Mouse (Mus musculus) kidney, adult 11 months (tissue): Measurements from ENCODE around the gene 4930522H14Rik.

Experiments used
- DNase-seq: peaks from one replicate; pipeline ENCODE4 v3.0.0; 2022

The 4930522H14Rik gene

DNA sequence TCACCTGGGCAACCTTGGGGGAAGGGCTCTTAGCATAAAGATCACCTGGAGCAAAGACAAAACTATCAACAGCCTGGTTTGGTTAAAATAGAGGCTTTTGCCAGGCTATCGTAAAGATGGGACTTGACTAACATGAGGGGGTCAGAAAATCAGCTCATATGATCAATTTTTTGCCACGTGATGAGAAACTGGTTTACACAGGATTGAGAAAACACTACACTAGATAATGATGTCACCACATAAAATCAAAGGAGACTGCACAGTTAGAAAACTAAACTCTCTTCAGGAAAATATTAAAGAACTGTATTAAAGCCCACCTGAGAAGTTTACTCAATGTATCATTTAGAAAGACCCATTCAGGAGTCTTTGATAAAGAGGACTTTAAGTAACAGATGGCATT is 56.0 kb downstream of the 4930522H14Rik start:
- no peak for DNase-seq

DNA sequence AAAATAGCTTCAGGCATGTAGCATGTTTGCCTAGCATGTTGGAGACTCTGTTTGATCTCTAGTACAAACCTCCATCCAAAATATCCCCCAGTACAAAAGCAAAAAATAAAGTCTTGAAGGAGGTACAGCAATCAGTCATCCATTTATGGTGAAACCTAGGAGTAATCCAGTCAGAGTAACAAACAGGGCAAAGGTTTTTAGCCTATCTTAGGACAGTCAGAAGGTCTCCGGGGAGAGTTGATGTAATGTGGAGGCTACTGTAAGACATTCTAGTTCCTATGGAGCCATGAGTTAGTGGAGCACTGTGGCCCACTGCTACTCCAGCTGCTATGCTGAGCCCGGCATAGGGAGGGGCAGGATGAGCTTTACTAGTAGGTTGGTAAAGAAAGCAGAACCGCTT is 58.5 kb downstream of the 4930522H14Rik start:
- DNase-seq: peak; percentile 6

DNA sequence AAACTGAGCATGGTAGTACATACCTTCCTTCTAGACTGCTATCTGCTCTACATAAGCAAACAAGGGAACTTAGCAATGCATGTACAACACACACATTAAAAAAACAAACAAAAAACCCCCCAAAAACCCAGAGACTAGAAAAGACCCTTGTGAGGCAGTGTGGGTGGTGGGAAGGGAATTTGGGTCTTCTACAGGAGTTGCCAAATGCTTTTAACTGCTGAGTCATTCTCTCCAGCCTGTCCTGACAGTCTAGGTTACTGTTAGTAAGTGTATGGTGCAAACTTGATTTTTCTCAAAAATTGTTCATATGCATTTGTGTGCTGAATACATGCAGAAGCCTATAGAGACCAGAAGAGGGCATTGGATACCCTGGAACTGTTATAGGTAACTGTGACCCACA is 59.5 kb downstream of the 4930522H14Rik start:
- no peak for DNase-seq

DNA sequence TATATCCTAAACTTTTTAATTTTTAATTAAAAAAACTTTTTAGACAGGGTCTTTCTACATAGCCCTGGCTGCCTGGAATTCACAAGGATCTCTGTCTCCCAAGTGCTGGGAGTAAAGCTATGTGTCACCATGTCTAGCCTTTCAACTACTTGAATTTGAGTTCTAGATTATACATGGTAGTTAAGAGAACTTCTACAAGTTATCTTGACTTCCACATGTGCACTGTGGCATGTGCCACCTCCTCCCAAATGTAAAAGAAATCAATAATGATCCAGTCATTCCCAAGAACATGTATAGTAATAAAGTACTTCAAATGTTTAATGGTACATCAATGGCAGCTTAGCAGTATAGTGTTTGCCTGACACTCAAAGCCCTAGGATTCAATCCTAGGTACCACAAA is 63.4 kb downstream of the 4930522H14Rik start:
- no peak for DNase-seq

DNA sequence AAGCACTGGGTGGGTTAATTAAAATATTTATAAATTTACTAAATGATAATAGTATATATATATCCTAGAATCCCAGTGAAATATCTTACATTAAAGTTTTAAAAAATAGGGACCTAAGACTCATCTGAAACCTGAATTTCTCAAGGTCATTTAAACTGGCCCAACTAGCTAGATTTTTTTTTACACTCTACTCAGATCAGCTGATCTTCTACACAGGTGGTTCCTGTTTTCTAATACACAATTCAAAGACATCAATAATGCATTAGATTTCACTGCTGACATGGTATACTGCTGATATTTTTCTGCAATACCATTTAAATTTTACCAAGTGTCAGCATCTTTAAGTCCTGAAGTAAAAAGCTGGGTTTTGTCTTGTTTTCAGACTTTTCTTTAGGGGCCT is 67.2 kb downstream of the 4930522H14Rik start:
- no peak for DNase-seq

DNA sequence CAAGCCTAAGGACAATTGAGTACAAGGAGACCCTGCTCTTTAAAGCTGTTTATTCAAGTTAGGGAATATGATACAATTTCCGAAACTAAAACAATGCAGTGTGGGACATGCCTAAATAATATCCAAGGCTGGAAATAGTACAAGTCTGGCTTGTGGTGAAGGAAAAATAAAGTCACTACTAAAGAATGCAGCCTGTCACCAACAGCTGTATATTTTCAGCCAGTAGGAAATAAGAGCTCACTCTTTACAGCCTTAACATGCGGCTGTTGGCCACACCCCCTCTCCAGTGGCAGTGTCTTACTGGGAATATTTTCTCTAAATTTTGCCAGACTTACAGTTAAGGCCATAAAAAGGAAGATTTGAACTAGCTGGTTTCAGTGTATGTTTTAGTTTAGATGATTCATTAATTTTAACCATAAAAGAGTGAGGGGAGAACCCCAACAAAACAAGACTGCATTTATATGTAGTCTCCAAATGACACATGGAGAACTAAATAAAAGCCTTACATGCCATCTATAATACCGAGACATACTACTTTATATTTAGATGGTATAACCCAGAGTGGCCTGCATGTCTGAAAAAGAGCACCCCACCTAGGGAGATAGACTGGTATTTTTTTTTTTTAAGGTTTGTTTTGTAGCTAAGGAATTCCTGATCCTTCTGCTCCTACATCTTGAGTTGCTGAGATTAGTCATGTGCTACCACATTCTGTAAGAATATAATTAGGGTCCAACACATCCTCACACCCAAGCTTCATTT is 70.5 kb downstream of the 4930522H14Rik start:
- DNase-seq: peak; percentile 21

DNA sequence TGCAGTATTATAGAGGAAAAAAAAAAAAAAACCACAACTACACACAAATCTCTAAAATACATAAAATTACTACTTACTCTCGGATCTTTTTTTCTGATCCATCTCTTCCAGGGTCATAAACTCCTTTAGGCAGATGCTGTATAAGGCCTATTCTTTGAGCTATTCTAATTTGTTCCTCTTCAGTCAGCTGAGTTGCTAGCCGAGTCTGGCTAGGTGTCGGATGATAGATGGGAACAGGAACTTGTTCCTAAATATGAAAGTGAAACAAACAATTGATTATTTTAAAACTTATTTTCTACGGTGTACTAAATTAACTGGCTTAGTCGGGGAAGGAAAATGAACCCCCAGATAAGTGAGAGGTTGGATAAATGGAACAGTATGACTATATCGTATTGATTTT is 74.3 kb downstream of the 4930522H14Rik start:
- DNase-seq: no peak
